Mouse (Mus musculus) kidney, embryonic 14.5 days (tissue): ENCODE data around the gene Sp3. TPM values are rescaled to one million over a fixed set of nuclear protein-coding genes. Genes with fewer than 3 reads are reported as not detected.

Experiments
- ATAC-seq: fragments of 200-750 bp; cut with Nextera tagmentation; 2 replicates; pipeline ENCODE4 v1.8.0; 2017; ENCODE audit warnings: moderate number of reproducible peaks, mild to moderate bottlenecking, moderate TSS enrichment, moderate library complexity; ENCODE audit not compliant: low FRiP score, low TSS enrichment
- H3K27ac ChIP-seq: fragments of 300-500 bp; sonication (generic); 2 replicates; pipeline ENCODE4 v1.5.1; 2014; ENCODE audit warnings: low read depth, mild to moderate bottlenecking, low read length, moderate library complexity, mixed read lengths
- H3K27me3 ChIP-seq: fragments of 300-500 bp; sonication (generic); 2 replicates; pipeline ENCODE4 v1.6.1; 2014; ENCODE audit warnings: mild to moderate bottlenecking, low read length; ENCODE audit not compliant: control insufficient read depth, insufficient read depth
- H3K36me3 ChIP-seq: fragments of 300-500 bp; sonication (generic); 2 replicates; pipeline ENCODE4 v1.6.1; 2014; ENCODE audit warnings: low read length, mixed read lengths; ENCODE audit not compliant: control insufficient read depth, insufficient read depth
- H3K4me1 ChIP-seq: fragments of 300-500 bp; sonication (generic); 2 replicates; pipeline ENCODE4 v1.6.1; 2014; ENCODE audit warnings: low read length, mixed read lengths; ENCODE audit not compliant: control insufficient read depth, insufficient read depth
- H3K4me2 ChIP-seq: fragments of 300-500 bp; sonication (generic); replicated peaks from 2 replicates; pipeline ENCODE4 v1.6.1; 2014; ENCODE audit warnings: low read depth, mild to moderate bottlenecking, low read length
- H3K4me3 ChIP-seq: fragments of 300-500 bp; sonication (generic); 2 replicates; pipeline ENCODE4 v1.5.1; 2014; ENCODE audit warnings: mild to moderate bottlenecking, low read length
- H3K9ac ChIP-seq: fragments of 300-500 bp; sonication (generic); 2 replicates; pipeline ENCODE4 v1.6.1; 2014; ENCODE audit warnings: low read depth, mild to moderate bottlenecking, low read length, moderate library complexity
- H3K9me3 ChIP-seq: fragments of 300-500 bp; sonication (generic); 2 replicates; pipeline ENCODE4 v1.6.1; 2016; ENCODE audit warnings: low read length; ENCODE audit not compliant: control insufficient read depth
- WGBS: fragments of 180-500 bp; shearing (Covaris S2); extraction: QIAGEN DNeasy Blood & Tissue Kit; methylation state at CpG from one replicate; pipeline ENCODE4 v1.1.7; 2014; 5-methylcytosine and 5-hydroxymethylcytosine counted together
- polyA plus RNA-seq: library from polyadenylated mRNA; unstranded; fragments of >200 nt; fragmentation: Nextera tagmentation; extraction: Ambion mirVana; gene quantifications from 2 replicates; pipeline ENCODE4 v1.2.1, GENCODE M21; 2014

Sp3 gene
- polyA plus RNA-seq, 1 experiment from 2014 or later, result 76.0 TPM

DNA sequence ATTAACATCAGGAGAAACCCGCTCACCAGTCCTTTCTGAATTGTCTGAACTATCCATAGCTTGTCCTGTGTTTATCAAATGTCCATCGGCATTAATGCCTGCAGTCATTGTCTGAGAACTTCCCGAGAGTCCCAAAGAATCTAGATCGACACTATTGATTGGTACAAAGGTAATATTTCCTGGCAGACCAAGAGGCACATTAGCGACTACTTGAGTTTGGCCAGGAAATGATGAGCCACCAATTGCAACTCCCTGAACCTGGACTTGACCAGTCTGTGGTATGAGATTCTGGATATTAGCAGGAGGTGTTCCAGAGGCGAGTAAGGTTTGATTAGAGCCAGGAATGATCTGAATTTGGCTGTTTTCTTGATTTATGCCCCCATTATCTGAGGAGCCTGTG, 9.4 kb downstream of the Sp3 start:
- H3K4me1 ChIP-seq, result peaks cover 9% of the 10 kb centered on the region
- no peaks in the 10 kb centered on the region for H3K27me3 ChIP-seq
- no peak overlapping the region for H3K27ac ChIP-seq
- peaks cover 33% of the 10 kb centered on the region for H3K36me3 ChIP-seq
- no peak overlapping the region for H3K4me2 ChIP-seq
- H3K9me3 ChIP-seq, result no peaks in the 10 kb centered on the region
- H3K4me3 ChIP-seq, result no peak overlapping the region
- H3K9ac ChIP-seq, result no peak overlapping the region
- 92% methylated on average over 6 of the region's 6 CpGs for WGBS
- no peak for ATAC-seq

DNA sequence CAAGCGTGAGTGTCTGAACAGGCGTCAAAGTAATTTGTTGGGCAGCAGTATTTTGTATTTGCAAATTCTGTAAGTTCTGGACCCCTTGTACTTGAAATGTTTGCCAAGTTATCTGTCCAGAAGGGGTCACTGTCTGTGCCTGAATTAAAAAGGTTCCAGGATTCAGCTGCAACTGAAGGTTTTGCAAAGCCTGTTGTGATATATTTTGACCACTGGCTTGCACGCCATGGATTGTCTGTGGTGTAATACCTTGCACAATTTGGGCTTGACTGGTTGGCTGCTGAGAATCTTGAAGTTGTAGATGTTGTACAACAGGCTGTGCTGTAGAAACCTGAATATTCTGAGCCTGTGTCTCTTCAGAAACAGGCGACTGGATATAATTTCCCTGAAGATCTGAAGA, 9.9 kb downstream of the Sp3 start:
- H3K27ac ChIP-seq, result no peak overlapping the region
- no peaks in the 10 kb centered on the region for H3K27me3 ChIP-seq
- no peak for ATAC-seq
- peaks cover 33% of the 10 kb centered on the region for H3K36me3 ChIP-seq
- no peak overlapping the region for H3K4me2 ChIP-seq
- no peak overlapping the region for H3K4me3 ChIP-seq
- no peak overlapping the region for H3K9ac ChIP-seq
- 94% methylated on average over 4 of the region's 4 CpGs for WGBS
- no peaks in the 10 kb centered on the region for H3K9me3 ChIP-seq
- peaks cover 4% of the 10 kb centered on the region; the same call in 1 of the 2 replicates for H3K4me1 ChIP-seq

DNA sequence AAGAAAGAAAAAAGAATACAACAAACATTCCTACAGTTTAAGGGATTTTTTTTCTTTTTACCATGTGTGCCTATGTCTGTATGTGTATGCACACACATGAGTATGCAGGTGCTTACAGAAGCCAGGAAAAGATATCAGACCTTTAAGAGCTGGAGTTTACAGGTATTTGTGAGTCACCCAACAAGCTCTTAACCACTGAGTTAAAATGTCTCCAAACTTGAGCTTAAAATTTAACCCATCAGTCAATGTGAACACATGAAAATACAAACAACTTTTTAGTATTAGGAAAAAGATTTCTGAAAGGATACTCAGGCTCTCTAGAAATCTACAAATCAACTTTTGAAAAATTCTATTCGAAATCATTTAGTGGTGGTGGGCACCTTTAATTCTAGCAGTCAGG, 11.7 kb downstream of the Sp3 start:
- H3K27me3 ChIP-seq, result no peaks in the 10 kb centered on the region
- no peaks in the 10 kb centered on the region for H3K4me1 ChIP-seq
- H3K27ac ChIP-seq, result no peak overlapping the region
- H3K36me3 ChIP-seq, result peaks cover 35% of the 10 kb centered on the region
- H3K9me3 ChIP-seq, result no peaks in the 10 kb centered on the region
- H3K4me3 ChIP-seq, result no peak overlapping the region
- no peak for ATAC-seq
- no peak overlapping the region for H3K4me2 ChIP-seq
- H3K9ac ChIP-seq, result no peak overlapping the region
- WGBS, result 97% methylated on average over 1 of the region's 1 CpGs

GRCm38 (mm10) chr2:72965450-72965849, 14.8 kb downstream of the Sp3 start:
- H3K36me3 ChIP-seq, result peaks cover 26% of the 10 kb centered on the region
- H3K27ac ChIP-seq, result no peak overlapping the region
- no peaks in the 10 kb centered on the region for H3K9me3 ChIP-seq
- no peaks in the 10 kb centered on the region for H3K4me1 ChIP-seq
- no peak overlapping the region for H3K9ac ChIP-seq
- H3K4me3 ChIP-seq, result no peak overlapping the region
- WGBS, result 96% methylated on average over 2 of the region's 2 CpGs
- H3K4me2 ChIP-seq, result no peak overlapping the region
- H3K27me3 ChIP-seq, result no peaks in the 10 kb centered on the region
- no peak for ATAC-seq

DNA sequence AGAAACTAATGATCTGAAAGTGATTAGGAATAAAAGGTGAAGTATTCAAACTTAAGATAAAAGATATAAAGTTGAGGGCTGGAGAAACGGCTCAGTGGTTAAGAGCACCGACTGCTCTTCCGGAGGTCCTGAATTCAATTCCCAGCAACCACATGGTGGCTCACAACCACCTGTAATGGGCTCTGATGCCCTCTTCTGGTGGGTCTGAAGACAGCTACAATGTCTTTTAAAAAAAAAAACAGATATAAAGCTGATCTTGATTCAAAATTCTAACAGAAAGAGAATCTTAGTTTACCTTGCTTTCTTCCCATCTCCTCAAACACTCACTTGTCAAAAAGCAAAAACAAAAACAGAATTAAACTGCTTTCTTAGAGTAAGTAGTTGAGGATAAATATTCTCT, 23.8 kb downstream of the Sp3 start:
- no peak overlapping the region for H3K4me2 ChIP-seq
- H3K9me3 ChIP-seq, result no peaks in the 10 kb centered on the region
- H3K4me3 ChIP-seq, result no peak overlapping the region
- no peak for ATAC-seq
- H3K27me3 ChIP-seq, result no peaks in the 10 kb centered on the region
- peaks cover 15% of the 10 kb centered on the region; the same call in 1 of the 2 replicates for H3K36me3 ChIP-seq
- WGBS, result 98% methylated on average over 3 of the region's 3 CpGs
- H3K9ac ChIP-seq, result no peak overlapping the region
- H3K27ac ChIP-seq, result no peak overlapping the region
- H3K4me1 ChIP-seq, result no peaks in the 10 kb centered on the region

GRCm38 (mm10) chr2:72952979-72953378, 27.3 kb downstream of the Sp3 start:
- no peak overlapping the region for H3K4me3 ChIP-seq

GRCm38 (mm10) chr2:72935937-72936336, 44.3 kb downstream of the Sp3 start:
- H3K9me3 ChIP-seq, result no peaks in the 10 kb centered on the region
- H3K27me3 ChIP-seq, result no peaks in the 10 kb centered on the region
- no peak overlapping the region for H3K9ac ChIP-seq
- no peak overlapping the region for H3K27ac ChIP-seq
- H3K4me3 ChIP-seq, result no peak overlapping the region
- WGBS, result 11% methylated on average over 1 of the region's 1 CpGs
- H3K4me1 ChIP-seq, result no peaks in the 10 kb centered on the region
- H3K4me2 ChIP-seq, result no peak overlapping the region
- ATAC-seq, result no peak
- H3K36me3 ChIP-seq, result peaks cover 35% of the 10 kb centered on the region

More at GRCm38 (mm10) chr2:72952979-72953378, 27.3 kb downstream of the Sp3 start:
- H3K9ac ChIP-seq, result no peak overlapping the region
- ATAC-seq, result no peak
- no peaks in the 10 kb centered on the region for H3K9me3 ChIP-seq
- 94% methylated on average over 3 of the region's 3 CpGs for WGBS
- H3K36me3 ChIP-seq, result peaks cover 9% of the 10 kb centered on the region; the same call in 1 of the 2 replicates
- no peaks in the 10 kb centered on the region for H3K4me1 ChIP-seq
- no peaks in the 10 kb centered on the region for H3K27me3 ChIP-seq
- H3K4me2 ChIP-seq, result no peak overlapping the region
- no peak overlapping the region for H3K27ac ChIP-seq

- no peak for ATAC-seq
- peaks cover 11% of the 10 kb centered on the region; the same call in 1 of the 2 replicates for H3K36me3 ChIP-seq
- no peaks in the 10 kb centered on the region for H3K27me3 ChIP-seq
- no peak overlapping the region for H3K27ac ChIP-seq
- H3K9me3 ChIP-seq, result no peaks in the 10 kb centered on the region
- H3K4me3 ChIP-seq, result no peak overlapping the region
- H3K4me2 ChIP-seq, result no peak overlapping the region
- no peak overlapping the region for H3K9ac ChIP-seq
- no peaks in the 10 kb centered on the region for H3K4me1 ChIP-seq
These were observed 48.1 kb downstream of the Sp3 start for GRCm38 (mm10) chr2:72932186-72932585.

- H3K4me2 ChIP-seq, result no peak overlapping the region
- no peak overlapping the region for H3K4me3 ChIP-seq
- no peaks in the 10 kb centered on the region for H3K9me3 ChIP-seq
- H3K27me3 ChIP-seq, result no peaks in the 10 kb centered on the region
- ATAC-seq, result no peak
- H3K4me1 ChIP-seq, result no peaks in the 10 kb centered on the region
- H3K36me3 ChIP-seq, result no peaks in the 10 kb centered on the region
- H3K27ac ChIP-seq, result no peak overlapping the region
- WGBS, result 84% methylated on average over 10 of the region's 10 CpGs
- no peak overlapping the region for H3K9ac ChIP-seq
These were observed 55.3 kb downstream of the Sp3 start for GRCm38 (mm10) chr2:72924981-72925380.
